Mouse (Mus musculus): ENCODE data around the gene Nmrk2. TPM values are rescaled to one million over a fixed set of nuclear protein-coding genes. Genes with fewer than 3 reads are reported as not detected.

Nmrk2 gene
- polyA plus RNA-seq, 1 experiment, result 0.21 TPM

DNA sequence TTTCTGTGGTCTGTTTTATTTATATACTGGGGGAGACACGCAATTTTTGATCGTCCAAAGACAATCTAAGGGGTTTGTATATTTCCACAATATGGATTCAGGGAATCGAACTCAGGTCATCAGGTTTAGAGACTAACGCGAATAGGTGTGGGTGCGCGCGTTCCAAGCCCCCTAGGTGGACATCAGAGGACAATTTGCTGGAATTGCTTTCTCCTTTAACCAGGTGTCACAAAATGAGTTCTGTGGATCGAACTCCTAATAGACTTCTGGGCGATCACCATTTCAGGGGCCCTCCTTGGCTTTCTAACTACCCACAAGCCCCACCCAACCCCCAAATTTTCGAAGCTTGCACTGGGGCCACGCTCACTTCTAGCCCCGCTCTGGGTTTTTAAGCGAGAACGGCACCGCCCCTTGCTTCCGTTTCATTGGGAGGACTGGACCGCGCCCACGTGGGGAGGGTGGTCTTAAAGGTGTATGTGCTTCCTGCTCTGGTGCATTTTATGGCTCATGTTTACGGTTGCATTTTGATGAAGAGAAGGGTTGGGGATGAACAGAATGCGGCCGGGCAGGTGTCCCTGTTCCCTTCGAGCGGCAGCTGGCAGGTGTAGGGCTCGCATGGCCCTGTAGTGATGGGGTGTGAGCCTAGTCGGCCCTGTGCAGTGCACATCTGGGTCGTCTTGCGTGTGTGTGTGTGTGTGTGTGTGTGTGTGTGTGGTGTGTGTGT lies 33.2 kb downstream of the Nmrk2 start:
- TF ChIP-seq CTCF (IDR thresholded peaks at IDR 0.05; ENCODE audit: borderline replicate concordance, extremely low read depth, insufficient read depth, insufficient read length), result no peak
- 0 out of 2 replicates have a peak, but pooled peaks have one; percentile 6 for TF ChIP-seq POLR2A (IDR thresholded peaks at IDR 0.05; ENCODE audit: borderline replicate concordance, extremely low read depth, insufficient read depth, insufficient read length, poor library complexity, severe bottlenecking)
- DNase-seq (ENCODE audit: low read depth), result peak; percentile 90

DNA sequence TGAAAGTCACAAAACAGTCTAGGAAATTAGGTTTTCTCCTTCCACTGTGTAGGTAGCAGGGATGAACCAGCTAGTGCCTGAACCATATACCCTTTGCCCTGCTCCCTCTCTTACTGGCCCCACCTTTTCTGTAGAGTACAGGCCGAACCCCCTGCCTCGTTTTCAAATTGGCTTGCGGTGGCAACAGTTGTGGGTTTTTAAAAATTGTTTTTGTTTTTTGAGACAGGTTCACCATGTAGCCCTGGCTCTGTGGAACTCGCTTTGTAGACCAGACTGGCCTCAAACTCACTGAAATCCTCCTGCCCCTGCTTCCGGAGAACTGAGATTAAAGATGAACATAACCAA lies 33.8 kb downstream of the Nmrk2 start:
- no peak for DNase-seq (ENCODE audit: low read depth)

GRCm38 (mm10) chr10:81167200-81168086 lies 34.4 kb downstream of the Nmrk2 start, which contains the start of gene Pias4:
Gene Pias4, minus strand, starts transcription at chr10:81167923.
- peak; percentile 100 for DNase-seq (ENCODE audit: low read depth)
- TF ChIP-seq POLR2A (IDR thresholded peaks at IDR 0.05; ENCODE audit: borderline replicate concordance, extremely low read depth, insufficient read depth, insufficient read length, poor library complexity, severe bottlenecking) (peak; percentile 81; the same call in 1 of the 2 replicates), CTCF (IDR thresholded peaks at IDR 0.05; ENCODE audit: borderline replicate concordance, extremely low read depth, insufficient read depth, insufficient read length) (no peak)

More for the DNA sequence above, 33.8 kb downstream of the Nmrk2 start:
- TF ChIP-seq POLR2A (IDR thresholded peaks at IDR 0.05; ENCODE audit: borderline replicate concordance, extremely low read depth, insufficient read depth, insufficient read length, poor library complexity, severe bottlenecking), result no peak
- TF ChIP-seq CTCF (IDR thresholded peaks at IDR 0.05; ENCODE audit: borderline replicate concordance, extremely low read depth, insufficient read depth, insufficient read length), result no peak

- no peak for TF ChIP-seq POLR2A (IDR thresholded peaks at IDR 0.05; ENCODE audit: borderline replicate concordance, extremely low read depth, insufficient read depth, insufficient read length, poor library complexity, severe bottlenecking)
- TF ChIP-seq CTCF (IDR thresholded peaks at IDR 0.05; ENCODE audit: borderline replicate concordance, extremely low read depth, insufficient read depth, insufficient read length), result no peak
- DNase-seq (ENCODE audit: low read depth), result no peak
These were observed 36.7 kb downstream of the Nmrk2 start for GRCm38 (mm10) chr10:81165118-81165517.

DNA sequence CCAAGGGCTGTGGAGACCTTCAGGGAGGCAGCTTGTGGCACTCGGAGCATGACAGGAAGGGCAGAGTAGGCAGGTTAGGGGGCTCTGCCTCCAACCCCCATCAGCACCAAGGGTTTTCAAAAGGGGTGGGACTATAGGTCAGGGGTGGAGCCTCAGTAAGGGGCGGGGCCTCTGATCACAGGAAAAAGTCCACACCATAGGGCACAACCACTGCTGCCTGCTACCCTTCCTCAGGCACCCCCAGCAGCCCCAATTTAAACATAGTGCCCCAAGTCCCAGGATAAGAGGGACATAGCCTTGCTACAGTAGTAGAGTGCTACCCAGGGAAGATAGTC lies 39.6 kb downstream of the Nmrk2 start:
- no peak for DNase-seq (ENCODE audit: low read depth)
- no peak for TF ChIP-seq POLR2A (IDR thresholded peaks at IDR 0.05; ENCODE audit: borderline replicate concordance, extremely low read depth, insufficient read depth, insufficient read length, poor library complexity, severe bottlenecking)
- no peak for TF ChIP-seq CTCF (IDR thresholded peaks at IDR 0.05; ENCODE audit: borderline replicate concordance, extremely low read depth, insufficient read depth, insufficient read length)

DNA sequence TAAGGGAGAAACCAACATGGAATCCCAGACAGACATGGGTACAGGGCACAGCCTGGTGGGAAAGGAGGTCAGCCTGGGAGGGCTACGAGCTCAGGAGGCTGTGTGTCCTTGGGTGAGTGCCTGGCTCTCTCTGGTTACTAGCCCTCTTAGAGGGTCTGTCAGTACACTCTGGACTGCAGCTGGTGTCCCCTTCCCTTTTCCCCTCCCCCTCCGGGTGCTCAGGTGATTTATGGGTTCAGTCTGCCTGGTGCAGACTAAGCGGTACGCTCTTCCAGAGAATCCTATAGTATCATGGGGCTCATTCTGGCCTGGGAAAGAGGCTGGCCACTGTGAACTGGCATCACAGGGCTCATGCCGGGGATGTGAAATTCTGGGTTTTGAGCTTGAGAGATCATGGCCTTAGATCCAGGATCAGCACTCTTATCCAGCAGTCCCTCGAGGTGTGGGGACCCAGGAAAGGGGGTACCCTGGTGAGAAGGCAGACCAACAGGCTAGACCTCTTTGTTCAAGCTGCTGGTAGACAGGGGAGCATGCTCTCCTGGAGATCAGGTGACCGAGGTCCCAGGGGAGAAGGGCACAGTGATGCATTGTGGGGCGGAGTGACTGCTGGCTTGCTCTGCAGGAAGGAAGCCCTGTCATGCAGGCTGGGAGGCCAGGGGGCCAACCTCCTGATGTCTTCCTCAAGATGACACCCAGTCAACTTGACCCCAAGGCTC lies 40.1 kb downstream of the Nmrk2 start:
- TF ChIP-seq POLR2A (IDR thresholded peaks at IDR 0.05; ENCODE audit: borderline replicate concordance, extremely low read depth, insufficient read depth, insufficient read length, poor library complexity, severe bottlenecking), result no peak

GRCm38 (mm10) chr10:81154736-81155135 lies 47.1 kb downstream of the Nmrk2 start:
- no peak for DNase-seq (ENCODE audit: low read depth)
- TF ChIP-seq POLR2A (IDR thresholded peaks at IDR 0.05; ENCODE audit: borderline replicate concordance, extremely low read depth, insufficient read depth, insufficient read length, poor library complexity, severe bottlenecking), result no peak
- TF ChIP-seq CTCF (IDR thresholded peaks at IDR 0.05; ENCODE audit: borderline replicate concordance, extremely low read depth, insufficient read depth, insufficient read length), result no peak

More for the DNA sequence above, 40.1 kb downstream of the Nmrk2 start:
- no peak for DNase-seq (ENCODE audit: low read depth)

- no peak for DNase-seq (ENCODE audit: low read depth)
- TF ChIP-seq CTCF (IDR thresholded peaks at IDR 0.05; ENCODE audit: borderline replicate concordance, extremely low read depth, insufficient read depth, insufficient read length), result no peak
- TF ChIP-seq POLR2A (IDR thresholded peaks at IDR 0.05; ENCODE audit: borderline replicate concordance, extremely low read depth, insufficient read depth, insufficient read length, poor library complexity, severe bottlenecking), result no peak
These were observed 47.5 kb downstream of the Nmrk2 start for GRCm38 (mm10) chr10:81154313-81154712.

- no peak for DNase-seq (ENCODE audit: low read depth)
- TF ChIP-seq POLR2A (IDR thresholded peaks at IDR 0.05; ENCODE audit: borderline replicate concordance, extremely low read depth, insufficient read depth, insufficient read length, poor library complexity, severe bottlenecking) (no peak), CTCF (IDR thresholded peaks at IDR 0.05; ENCODE audit: borderline replicate concordance, extremely low read depth, insufficient read depth, insufficient read length) (no peak)
These were observed 49.2 kb downstream of the Nmrk2 start for GRCm38 (mm10) chr10:81152609-81153008.

DNA sequence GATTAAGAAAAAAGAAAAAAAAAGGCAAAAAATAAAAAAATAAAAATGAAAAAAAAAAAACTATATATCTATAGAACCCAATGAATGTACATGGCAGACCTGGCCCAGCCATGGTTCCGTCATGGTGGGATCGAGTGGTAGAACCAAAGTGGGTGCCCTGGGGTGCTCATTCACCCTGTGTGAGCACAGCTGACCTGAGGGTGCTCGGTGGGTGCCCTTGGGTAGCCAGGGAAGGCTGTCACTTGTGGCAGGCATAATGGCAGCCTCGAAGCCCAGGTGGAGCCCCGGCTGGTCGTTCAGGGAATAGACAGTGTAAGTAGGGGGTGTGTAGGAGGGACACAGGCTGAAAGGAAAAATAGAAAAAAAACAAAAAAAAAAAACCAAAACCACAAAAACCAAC lies 50.6 kb downstream of the Nmrk2 start:
- TF ChIP-seq POLR2A (IDR thresholded peaks at IDR 0.05; ENCODE audit: borderline replicate concordance, extremely low read depth, insufficient read depth, insufficient read length, poor library complexity, severe bottlenecking) (no peak), CTCF (IDR thresholded peaks at IDR 0.05; ENCODE audit: borderline replicate concordance, extremely low read depth, insufficient read depth, insufficient read length) (no peak)
- no peak for DNase-seq (ENCODE audit: low read depth)

Other genes starting within 250 kb of the Nmrk2 start
- 13.3 and 13.6 TPM in 2 replicates for gene Gng7, start 187.1 kb downstream of the Nmrk2 start, polyA plus RNA-seq (2012; rRNA removed)
- 41.5 and 66.5 TPM in 2 replicates for gene Diras1, start 176.4 kb downstream of the Nmrk2 start, polyA plus RNA-seq (2012; rRNA removed)
- 70.0 and 77.9 TPM in 2 replicates for gene Slc39a3, start 164.6 kb downstream of the Nmrk2 start, polyA plus RNA-seq (2012; rRNA removed)
- 326 and 369 TPM in 2 replicates for gene Sgta, start 141.9 kb downstream of the Nmrk2 start, polyA plus RNA-seq (2012; rRNA removed)
- 69.5 and 86.1 TPM in 2 replicates for gene Thop1, start 132.0 kb downstream of the Nmrk2 start, polyA plus RNA-seq (2012; rRNA removed)
- gene Creb3l3, start 103.2 kb downstream of the Nmrk2 start, polyA plus RNA-seq (2012; rRNA removed), result 0.19 and 0.20 TPM in 2 replicates
- 203 and 214 TPM in 2 replicates for gene Map2k2, start 96.1 kb downstream of the Nmrk2 start, polyA plus RNA-seq (2012; rRNA removed)
- 9.2 and 12.7 TPM in 2 replicates for gene Zbtb7a, start 66.8 kb downstream of the Nmrk2 start, polyA plus RNA-seq (2012; rRNA removed)
- gene Pias4, start 34.1 kb downstream of the Nmrk2 start, polyA plus RNA-seq (2012; rRNA removed), result 38.4 and 47.8 TPM in 2 replicates
- gene Eef2, start 25.4 kb downstream of the Nmrk2 start, polyA plus RNA-seq (2012; rRNA removed), result 1,504 and 1,952 TPM in 2 replicates
- 82.3 and 88.4 TPM in 2 replicates for gene Dapk3, start 19.0 kb downstream of the Nmrk2 start, polyA plus RNA-seq (2012; rRNA removed)
- gene 4930442H23Rik, start 18.2 kb downstream of the Nmrk2 start, polyA plus RNA-seq (2012; rRNA removed), result not detected in 2 replicates
- gene Atcay, start 28.8 kb upstream of the Nmrk2 start, polyA plus RNA-seq (2012; rRNA removed), result 134 and 169 TPM in 2 replicates
- gene Zfr2, start 31.1 kb upstream of the Nmrk2 start, polyA plus RNA-seq (2012; rRNA removed), result 59.8 and 63.6 TPM in 2 replicates
- gene Matk, start 50.9 kb upstream of the Nmrk2 start, polyA plus RNA-seq (2012; rRNA removed), result 30.6 and 31.9 TPM in 2 replicates
- gene Mrpl54, start 64.9 kb upstream of the Nmrk2 start, polyA plus RNA-seq (2012; rRNA removed), result 67.0 and 72.1 TPM in 2 replicates
- 45.2 and 47.0 TPM in 2 replicates for gene Apba3, start 64.9 kb upstream of the Nmrk2 start, polyA plus RNA-seq (2012; rRNA removed)
- 4.6 and 4.9 TPM in 2 replicates for gene Tjp3, start 89.5 kb upstream of the Nmrk2 start, polyA plus RNA-seq (2012; rRNA removed)
- 267 and 268 TPM in 2 replicates for gene Pip5k1c, start 90.9 kb upstream of the Nmrk2 start, polyA plus RNA-seq (2012; rRNA removed)
- gene Cactin, start 119.1 kb upstream of the Nmrk2 start, polyA plus RNA-seq (2012; rRNA removed), result 41.4 and 44.3 TPM in 2 replicates
- 5.0 and 5.3 TPM in 2 replicates for gene Tbxa2r, start 126.7 kb upstream of the Nmrk2 start, polyA plus RNA-seq (2012; rRNA removed)
- 0.05 and 0.16 TPM in 2 replicates for gene Gipc3, start 141.2 kb upstream of the Nmrk2 start, polyA plus RNA-seq (2012; rRNA removed)
- gene Hmg20b, start 148.4 kb upstream of the Nmrk2 start, polyA plus RNA-seq (2012; rRNA removed), result 49.5 and 63.8 TPM in 2 replicates
- gene Mfsd12, start 155.4 kb upstream of the Nmrk2 start, polyA plus RNA-seq (2012; rRNA removed), result 13.1 and 15.6 TPM in 2 replicates
- gene 4930404N11Rik, start 163.8 kb upstream of the Nmrk2 start, polyA plus RNA-seq (2012; rRNA removed), result 0.19 and 0.25 TPM in 2 replicates
- gene Fzr1, start 176.5 kb upstream of the Nmrk2 start, polyA plus RNA-seq (2012; rRNA removed), result 154 and 184 TPM in 2 replicates
- gene Dohh, start 182.4 kb upstream of the Nmrk2 start, polyA plus RNA-seq (2012; rRNA removed), result 64.0 and 67.4 TPM in 2 replicates
- 6.8 and 9.6 TPM in 2 replicates for gene Gm48551, start 182.4 kb upstream of the Nmrk2 start, polyA plus RNA-seq (2012; rRNA removed)
- 8.7 and 9.4 TPM in 2 replicates for gene Gm48552, start 187.0 kb upstream of the Nmrk2 start, polyA plus RNA-seq (2012; rRNA removed)
- gene Smim24, start 191.0 kb upstream of the Nmrk2 start, polyA plus RNA-seq (2012; rRNA removed), result 3.0 and 4.2 TPM in 2 replicates